Mouse (Mus musculus): ENCODE data around the gene Ccdc13. TPM values are rescaled to one million over a fixed set of nuclear protein-coding genes. Genes with fewer than 3 reads are reported as not detected.

Ccdc13 gene
- polyA plus RNA-seq, 1 experiment = 0.12 TPM

- no peak for TF ChIP-seq MYOG (IDR thresholded peaks at IDR 0.05; ENCODE audit: control insufficient read depth, extremely low read depth, insufficient read length)
- no peak for TF ChIP-seq MAX (IDR thresholded peaks at IDR 0.05)
- no peak overlapping the region for H3K4me3 ChIP-seq (ENCODE audit: insufficient read depth, poor library complexity, severe bottlenecking)
- H3ac ChIP-seq (ENCODE audit: control insufficient read depth, insufficient read length, low read depth) = no peak overlapping the region
- H3K79me3 ChIP-seq (ENCODE audit: low read depth) = no peaks in the 10 kb centered on the region
- no peaks in the 10 kb centered on the region for H3K36me3 ChIP-seq (ENCODE audit: control insufficient read depth, insufficient read depth)
- no peaks in the 10 kb centered on the region for H3K27me3 ChIP-seq (ENCODE audit: control insufficient read depth, insufficient read depth, insufficient read length)
- no peaks in the 10 kb centered on the region for H3K79me2 ChIP-seq (ENCODE audit: control insufficient read depth, insufficient read depth)
Measured at GRCm38 (mm10) chr9:121807947-121808346, 31.3 kb downstream of the Ccdc13 start.

GRCm38 (mm10) chr9:121807546-121807945, 31.7 kb downstream of the Ccdc13 start:
- no peaks in the 10 kb centered on the region for H3K27me3 ChIP-seq (ENCODE audit: control insufficient read depth, insufficient read depth, insufficient read length)
- H3K79me3 ChIP-seq (ENCODE audit: low read depth) = no peaks in the 10 kb centered on the region
- TF ChIP-seq MYOD1 (IDR thresholded peaks at IDR 0.05; ENCODE audit: control insufficient read depth, insufficient read length, low read depth) (no peak), CTCF (IDR thresholded peaks at IDR 0.05; ENCODE audit: control insufficient read depth, insufficient read depth, insufficient read length) (no peak), CEBPB (IDR thresholded peaks at IDR 0.05; ENCODE audit: low read depth) (no peak)
- H3K4me3 ChIP-seq (ENCODE audit: insufficient read depth, poor library complexity, severe bottlenecking) = no peak overlapping the region
- H3K79me2 ChIP-seq (ENCODE audit: control insufficient read depth, insufficient read depth) = no peaks in the 10 kb centered on the region
- no peak overlapping the region for H3ac ChIP-seq (ENCODE audit: control insufficient read depth, insufficient read length, low read depth)
- H3K36me3 ChIP-seq (ENCODE audit: control insufficient read depth, insufficient read depth) = no peaks in the 10 kb centered on the region

- peaks cover 4% of the 10 kb centered on the region for H3K27me3 ChIP-seq (ENCODE audit: control insufficient read depth, insufficient read depth, insufficient read length)
- no peaks in the 10 kb centered on the region for H3K79me3 ChIP-seq (ENCODE audit: low read depth)
- TF ChIP-seq CEBPB (IDR thresholded peaks at IDR 0.05; ENCODE audit: low read depth) (no peak), USF1 (IDR thresholded peaks at IDR 0.05; ENCODE audit: low read depth) (no peak), FOSL1 (IDR thresholded peaks at IDR 0.05; ENCODE audit: insufficient read depth, low read length, poor library complexity, severe bottlenecking) (no peak), MAX (IDR thresholded peaks at IDR 0.05) (no peak), CTCF (IDR thresholded peaks at IDR 0.05; ENCODE audit: control insufficient read depth, insufficient read depth, insufficient read length) (no peak), MYOD1 (IDR thresholded peaks at IDR 0.05; ENCODE audit: control insufficient read depth, insufficient read length, low read depth) (no peak), MYOG (IDR thresholded peaks at IDR 0.05; ENCODE audit: control insufficient read depth, extremely low read depth, insufficient read length) (no peak)
- no peak overlapping the region for H3ac ChIP-seq (ENCODE audit: control insufficient read depth, insufficient read length, low read depth)
- no peaks in the 10 kb centered on the region for H3K36me3 ChIP-seq (ENCODE audit: control insufficient read depth, insufficient read depth)
- H3K79me2 ChIP-seq (ENCODE audit: control insufficient read depth, insufficient read depth) = no peaks in the 10 kb centered on the region
- H3K4me3 ChIP-seq (ENCODE audit: insufficient read depth, poor library complexity, severe bottlenecking) = no peak overlapping the region
Measured at GRCm38 (mm10) chr9:121802747-121803146, 36.5 kb downstream of the Ccdc13 start.

GRCm38 (mm10) chr9:121798887-121799520, 40.3 kb downstream of the Ccdc13 start:
- Histone ChIP-seq H3K79me2 (ENCODE audit: control insufficient read depth, insufficient read depth) (no peaks in the 10 kb centered on the region), H3K36me3 (ENCODE audit: control insufficient read depth, insufficient read depth) (no peaks in the 10 kb centered on the region), H3K27me3 (ENCODE audit: control insufficient read depth, insufficient read depth, insufficient read length) (peaks cover 7% of the 10 kb centered on the region), H3K4me3 (ENCODE audit: insufficient read depth, poor library complexity, severe bottlenecking) (no peak overlapping the region), H3K79me3 (ENCODE audit: low read depth) (no peaks in the 10 kb centered on the region), H3ac (ENCODE audit: control insufficient read depth, insufficient read length, low read depth) (no peak overlapping the region)
- TF ChIP-seq MYOD1 (IDR thresholded peaks at IDR 0.05; ENCODE audit: control insufficient read depth, insufficient read length, low read depth) (no peak), MAX (IDR thresholded peaks at IDR 0.05) (no peak), CEBPB (IDR thresholded peaks at IDR 0.05; ENCODE audit: low read depth) (no peak), USF1 (IDR thresholded peaks at IDR 0.05; ENCODE audit: low read depth) (no peak), MYOG (IDR thresholded peaks at IDR 0.05; ENCODE audit: control insufficient read depth, extremely low read depth, insufficient read length) (no peak), CTCF (IDR thresholded peaks at IDR 0.05; ENCODE audit: control insufficient read depth, insufficient read depth, insufficient read length) (no peak), FOSL1 (IDR thresholded peaks at IDR 0.05; ENCODE audit: insufficient read depth, low read length, poor library complexity, severe bottlenecking) (no peak)

- no peak overlapping the region for H3K4me3 ChIP-seq (ENCODE audit: insufficient read depth, poor library complexity, severe bottlenecking)
- no peaks in the 10 kb centered on the region for H3K36me3 ChIP-seq (ENCODE audit: control insufficient read depth, insufficient read depth)
- H3K27me3 ChIP-seq (ENCODE audit: control insufficient read depth, insufficient read depth, insufficient read length) = peaks cover 7% of the 10 kb centered on the region
- H3ac ChIP-seq (ENCODE audit: control insufficient read depth, insufficient read length, low read depth) = no peak overlapping the region
- no peaks in the 10 kb centered on the region for H3K79me3 ChIP-seq (ENCODE audit: low read depth)
- no peaks in the 10 kb centered on the region for H3K79me2 ChIP-seq (ENCODE audit: control insufficient read depth, insufficient read depth)
- TF ChIP-seq USF1 (IDR thresholded peaks at IDR 0.05; ENCODE audit: low read depth) (no peak), CEBPB (IDR thresholded peaks at IDR 0.05; ENCODE audit: low read depth) (no peak), FOSL1 (IDR thresholded peaks at IDR 0.05; ENCODE audit: insufficient read depth, low read length, poor library complexity, severe bottlenecking) (no peak), MAX (IDR thresholded peaks at IDR 0.05) (no peak), CTCF (IDR thresholded peaks at IDR 0.05; ENCODE audit: control insufficient read depth, insufficient read depth, insufficient read length) (no peak), MYOD1 (IDR thresholded peaks at IDR 0.05; ENCODE audit: control insufficient read depth, insufficient read length, low read depth) (no peak), MYOG (IDR thresholded peaks at IDR 0.05; ENCODE audit: control insufficient read depth, extremely low read depth, insufficient read length) (no peak)
Measured at GRCm38 (mm10) chr9:121797722-121798121, 41.5 kb downstream of the Ccdc13 start.

- H3K79me2 ChIP-seq (ENCODE audit: control insufficient read depth, insufficient read depth) = no peaks in the 10 kb centered on the region
- H3ac ChIP-seq (ENCODE audit: control insufficient read depth, insufficient read length, low read depth) = no peak overlapping the region
- H3K36me3 ChIP-seq (ENCODE audit: control insufficient read depth, insufficient read depth) = no peaks in the 10 kb centered on the region
- TF ChIP-seq MYOD1 (IDR thresholded peaks at IDR 0.05; ENCODE audit: control insufficient read depth, insufficient read length, low read depth) (no peak), FOSL1 (IDR thresholded peaks at IDR 0.05; ENCODE audit: insufficient read depth, low read length, poor library complexity, severe bottlenecking) (no peak), CEBPB (IDR thresholded peaks at IDR 0.05; ENCODE audit: low read depth) (no peak), MYOG (IDR thresholded peaks at IDR 0.05; ENCODE audit: control insufficient read depth, extremely low read depth, insufficient read length) (no peak), MAX (IDR thresholded peaks at IDR 0.05) (no peak), USF1 (IDR thresholded peaks at IDR 0.05; ENCODE audit: low read depth) (no peak), CTCF (IDR thresholded peaks at IDR 0.05; ENCODE audit: control insufficient read depth, insufficient read depth, insufficient read length) (no peak)
- H3K27me3 ChIP-seq (ENCODE audit: control insufficient read depth, insufficient read depth, insufficient read length) = peaks cover 4% of the 10 kb centered on the region
- no peak overlapping the region for H3K4me3 ChIP-seq (ENCODE audit: insufficient read depth, poor library complexity, severe bottlenecking)
- H3K79me3 ChIP-seq (ENCODE audit: low read depth) = no peaks in the 10 kb centered on the region
Measured at GRCm38 (mm10) chr9:121794972-121795539, 44.2 kb downstream of the Ccdc13 start.
